Mouse (Mus musculus) myocyte (in vitro differentiated cells): ENCODE data around the gene Ugt1a10. TPM values are rescaled to one million over a fixed set of nuclear protein-coding genes. Genes with fewer than 3 reads are reported as not detected.

Experiments
- H3K27me3 ChIP-seq: one replicate; pipeline ENCODE4 v1.6.1; 2011; ENCODE audit not compliant: control insufficient read depth, insufficient read depth, insufficient read length
- H3K36me3 ChIP-seq: one replicate; pipeline ENCODE4 v1.6.1; 2011; ENCODE audit not compliant: control insufficient read depth, insufficient read depth
- H3K4me2 ChIP-seq: one replicate; pipeline ENCODE4 v1.6.1; 2011; ENCODE audit warnings: low read depth, control low read depth
- H3K4me3 ChIP-seq: one replicate; pipeline ENCODE4 v1.5.1; 2011; ENCODE audit warnings: mild to moderate bottlenecking, control low read depth, moderate library complexity
- H3K79me2 ChIP-seq: one replicate; pipeline ENCODE4 v1.6.1; 2011; ENCODE audit not compliant: control insufficient read depth, insufficient read depth
- H3ac ChIP-seq: one replicate; pipeline ENCODE4 v1.6.1; 2011; ENCODE audit not compliant: control insufficient read depth, insufficient read length
- CEBPB ChIP-seq: IDR thresholded peaks from 2 replicates; pipeline ENCODE4 v1.6.1; 2011; ENCODE audit warnings: mild to moderate bottlenecking, moderate library complexity; ENCODE audit not compliant: poor library complexity, insufficient read depth, severe bottlenecking
- E2F4 ChIP-seq: IDR thresholded peaks from one replicate; pipeline ENCODE4 v1.6.1; 2011; ENCODE audit warnings: mild to moderate bottlenecking, control low read depth, moderate library complexity; ENCODE audit not compliant: insufficient read depth
- MAX ChIP-seq: IDR thresholded peaks from one replicate; pipeline ENCODE4 v1.6.1; 2011; ENCODE audit warnings: low read depth, mild to moderate bottlenecking, control low read depth
- MYOD1 ChIP-seq, 3 experiments: IDR thresholded peaks; one replicate each; pipeline ENCODE4 v1.6.1; 2011; ENCODE audit warnings: control low read depth in 2 of 3, low read depth in 2 of 3, mild to moderate bottlenecking in 2 of 3, moderate library complexity in 1 of 3; ENCODE audit not compliant: insufficient read length in 2 of 3, control insufficient read depth in 1 of 3
- MYOG ChIP-seq, 3 experiments: IDR thresholded peaks; one replicate each; pipeline ENCODE4 v1.6.1; 2011; ENCODE audit warnings: control low read depth in 2 of 3, low read depth in 2 of 3, mild to moderate bottlenecking in 2 of 3; ENCODE audit not compliant: insufficient read length in 2 of 3, control insufficient read depth in 1 of 3, insufficient read depth in 1 of 3
- POLR2A ChIP-seq: IDR thresholded peaks from one replicate; pipeline ENCODE4 v1.6.1; 2011; ENCODE audit warnings: low read depth, mild to moderate bottlenecking, control low read depth, moderate library complexity; ENCODE audit not compliant: insufficient read length
- POLR2AphosphoS2 ChIP-seq: IDR thresholded peaks from one replicate; pipeline ENCODE4 v1.6.1; 2011; ENCODE audit warnings: low read depth, control low read depth; ENCODE audit not compliant: insufficient read length
- REST ChIP-seq: IDR thresholded peaks from one replicate; pipeline ENCODE4 v1.6.1; 2011; ENCODE audit warnings: mild to moderate bottlenecking, control low read depth, moderate library complexity; ENCODE audit not compliant: insufficient read depth, insufficient read length
- SRF ChIP-seq: IDR thresholded peaks from one replicate; pipeline ENCODE4 v1.6.1; 2011; ENCODE audit warnings: low read depth; ENCODE audit not compliant: control insufficient read depth, insufficient read length
- TCF12 ChIP-seq: IDR thresholded peaks from one replicate; pipeline ENCODE4 v1.6.1; 2011; ENCODE audit warnings: mild to moderate bottlenecking, control low read depth; ENCODE audit not compliant: poor library complexity, insufficient read depth, severe bottlenecking
- TCF3 ChIP-seq: IDR thresholded peaks from one replicate; pipeline ENCODE4 v1.6.1; 2011; ENCODE audit warnings: low read depth, control low read depth; ENCODE audit not compliant: insufficient read length
- USF1 ChIP-seq: IDR thresholded peaks from one replicate; pipeline ENCODE4 v1.6.1; 2011; ENCODE audit warnings: low read depth, mild to moderate bottlenecking, control low read depth, moderate library complexity
- polyA plus RNA-seq: library from polyadenylated mRNA; unstranded; fragments of >200 nt; fragmentation: generic; extraction: Trizol; gene quantifications from one replicate; pipeline ENCODE4 v1.2.1, GENCODE M21; 2012; ENCODE audit warnings: missing spikeins

Ugt1a10 gene
- polyA plus RNA-seq, 1 experiment, result not detected

- H3K4me3 ChIP-seq, result no peak overlapping the region
- H3K36me3 ChIP-seq, result no peaks in the 10 kb centered on the region
- TF ChIP-seq REST (no peak), E2F4 (no peak), POLR2AphosphoS2 (no peak), MYOG (IDR thresholded peaks at IDR 0.05; ENCODE audit: control insufficient read depth in 1 of 3, insufficient read depth in 1 of 3, insufficient read length in 2 of 3, low read depth in 2 of 3) (no peak), SRF (no peak), USF1 (no peak), MYOD1 (IDR thresholded peaks at IDR 0.05; ENCODE audit: control insufficient read depth in 1 of 3, insufficient read length in 2 of 3, low read depth in 2 of 3) (no peak)
- H3ac ChIP-seq, result no peak overlapping the region
- no peaks in the 10 kb centered on the region for H3K79me2 ChIP-seq
- no peaks in the 10 kb centered on the region for H3K27me3 ChIP-seq
- no peak overlapping the region for H3K4me2 ChIP-seq
These were observed 158.7 kb downstream of the Ugt1a10 start for GRCm38 (mm10) chr1:88213766-88214461.

GRCm38 (mm10) chr1:88214462-88214952, 159.3 kb downstream of the Ugt1a10 start:
- no peak overlapping the region for H3K4me3 ChIP-seq
- no peaks in the 10 kb centered on the region for H3K27me3 ChIP-seq
- H3K36me3 ChIP-seq, result no peaks in the 10 kb centered on the region
- H3K79me2 ChIP-seq, result no peaks in the 10 kb centered on the region
- TF ChIP-seq MYOD1 (IDR thresholded peaks at IDR 0.05; ENCODE audit: control insufficient read depth in 1 of 3, insufficient read length in 2 of 3, low read depth in 2 of 3), result no peak
- no peak overlapping the region for H3K4me2 ChIP-seq
- H3ac ChIP-seq, result no peak overlapping the region

GRCm38 (mm10) chr1:88215466-88216380, 160.5 kb downstream of the Ugt1a10 start:
- TF ChIP-seq USF1 (no peak), REST (no peak), SRF (no peak), MAX (no peak), MYOD1 (IDR thresholded peaks at IDR 0.05; ENCODE audit: control insufficient read depth in 1 of 3, insufficient read length in 2 of 3, low read depth in 2 of 3) (no peak), E2F4 (no peak), POLR2AphosphoS2 (no peak), MYOG (IDR thresholded peaks at IDR 0.05; ENCODE audit: control insufficient read depth in 1 of 3, insufficient read depth in 1 of 3, insufficient read length in 2 of 3, low read depth in 2 of 3) (no peak), TCF3 (no peak), CEBPB (no peak), TCF12 (no peak), POLR2A (no peak)
- Histone ChIP-seq H3K79me2 (no peaks in the 10 kb centered on the region), H3K36me3 (no peaks in the 10 kb centered on the region), H3K4me3 (no peak overlapping the region), H3K27me3 (no peaks in the 10 kb centered on the region), H3ac (no peak overlapping the region), H3K4me2 (no peak overlapping the region)

- H3K4me2 ChIP-seq, result no peak overlapping the region
- H3K27me3 ChIP-seq, result no peaks in the 10 kb centered on the region
- no peaks in the 10 kb centered on the region for H3K79me2 ChIP-seq
- no peak for TF ChIP-seq TCF3
- no peak for TF ChIP-seq POLR2A
- TF ChIP-seq MAX, result no peak
- no peak overlapping the region for H3K4me3 ChIP-seq
- H3K36me3 ChIP-seq, result no peaks in the 10 kb centered on the region
- no peak overlapping the region for H3ac ChIP-seq
These were observed 161.4 kb downstream of the Ugt1a10 start for GRCm38 (mm10) chr1:88216551-88216950.

GRCm38 (mm10) chr1:88217144-88217543, 162.0 kb downstream of the Ugt1a10 start:
- Histone ChIP-seq H3K36me3 (no peaks in the 10 kb centered on the region), H3K4me3 (no peak overlapping the region), H3K27me3 (no peaks in the 10 kb centered on the region), H3ac (no peak overlapping the region), H3K4me2 (no peak overlapping the region), H3K79me2 (no peaks in the 10 kb centered on the region)
- TF ChIP-seq E2F4, result no peak
- no peak for TF ChIP-seq MAX
- TF ChIP-seq MYOG (IDR thresholded peaks at IDR 0.05; ENCODE audit: control insufficient read depth in 1 of 3, insufficient read depth in 1 of 3, insufficient read length in 2 of 3, low read depth in 2 of 3), result no peak
- no peak for TF ChIP-seq REST
- TF ChIP-seq TCF12, result no peak
- TF ChIP-seq CEBPB, result no peak
- TF ChIP-seq TCF3, result no peak
- no peak for TF ChIP-seq POLR2A
- TF ChIP-seq SRF, result no peak
- no peak for TF ChIP-seq USF1
- no peak for TF ChIP-seq POLR2AphosphoS2
- TF ChIP-seq MYOD1 (IDR thresholded peaks at IDR 0.05; ENCODE audit: control insufficient read depth in 1 of 3, insufficient read length in 2 of 3, low read depth in 2 of 3), result no peak
